Mouse (Mus musculus) stomach, embryonic 14.5 days (tissue): ENCODE data around the gene Ryr3. TPM values are rescaled to one million over a fixed set of nuclear protein-coding genes. Genes with fewer than 3 reads are reported as not detected.

Source experiments
- ATAC-seq: fragments of 200-750 bp; cut with Nextera tagmentation; 2 replicates; pipeline ENCODE4 v1.8.0; 2017; ENCODE audit warnings: low read depth, moderate TSS enrichment; ENCODE audit not compliant: insufficient number of reproducible peaks, insufficient read depth, low FRiP score
- H3K27ac ChIP-seq: fragments of 300-500 bp; sonication (generic); 2 replicates; pipeline ENCODE4 v1.5.1; 2014; ENCODE audit warnings: mild to moderate bottlenecking, low read length, moderate library complexity, mixed read lengths
- H3K27me3 ChIP-seq: fragments of 300-500 bp; sonication (generic); 2 replicates; pipeline ENCODE4 v1.6.1; 2014; ENCODE audit warnings: low read length, control low read depth, mixed read lengths; ENCODE audit not compliant: control insufficient read depth, insufficient read depth
- H3K36me3 ChIP-seq: fragments of 300-500 bp; sonication (generic); 2 replicates; pipeline ENCODE4 v1.6.1; 2014; ENCODE audit warnings: mild to moderate bottlenecking, control low read depth, low read length, moderate library complexity, mixed read lengths; ENCODE audit not compliant: control insufficient read depth, insufficient read depth
- H3K4me1 ChIP-seq: fragments of 300-500 bp; sonication (generic); 2 replicates; pipeline ENCODE4 v1.6.1; 2014; ENCODE audit warnings: low read length, control low read depth, mixed read lengths; ENCODE audit not compliant: control insufficient read depth, insufficient read depth
- H3K4me2 ChIP-seq: fragments of 300-500 bp; sonication (generic); replicated peaks from 2 replicates; pipeline ENCODE4 v1.6.1; 2014; ENCODE audit warnings: low read depth, low read length, control low read depth
- H3K4me3 ChIP-seq: fragments of 300-500 bp; sonication (generic); 2 replicates; pipeline ENCODE4 v1.5.1; 2014; ENCODE audit warnings: low read depth, low read length, control low read depth
- H3K9ac ChIP-seq: fragments of 300-500 bp; sonication (generic); replicated peaks from 2 replicates; pipeline ENCODE4 v1.6.1; 2014; ENCODE audit warnings: low read depth, mild to moderate bottlenecking, control low read depth, low read length, moderate library complexity, mixed read lengths
- H3K9me3 ChIP-seq: fragments of 300-500 bp; sonication (generic); 2 replicates; pipeline ENCODE4 v1.6.1; 2016; ENCODE audit warnings: low read depth, low read length, control low read depth; ENCODE audit not compliant: control insufficient read depth
- WGBS: fragments of 180-500 bp; shearing (Covaris S2); extraction: QIAGEN DNeasy Blood & Tissue Kit; methylation state at CpG from one replicate; pipeline ENCODE4 v1.1.7; 2014; 5-methylcytosine and 5-hydroxymethylcytosine counted together
- polyA plus RNA-seq: library from polyadenylated mRNA; unstranded; fragments of >200 nt; fragmentation: Nextera tagmentation; extraction: Ambion mirVana; gene quantifications from 2 replicates; pipeline ENCODE4 v1.2.1, GENCODE M21; 2014

Ryr3 gene
- polyA plus RNA-seq, 1 experiment from 2014 or later, result 10.8 TPM

DNA sequence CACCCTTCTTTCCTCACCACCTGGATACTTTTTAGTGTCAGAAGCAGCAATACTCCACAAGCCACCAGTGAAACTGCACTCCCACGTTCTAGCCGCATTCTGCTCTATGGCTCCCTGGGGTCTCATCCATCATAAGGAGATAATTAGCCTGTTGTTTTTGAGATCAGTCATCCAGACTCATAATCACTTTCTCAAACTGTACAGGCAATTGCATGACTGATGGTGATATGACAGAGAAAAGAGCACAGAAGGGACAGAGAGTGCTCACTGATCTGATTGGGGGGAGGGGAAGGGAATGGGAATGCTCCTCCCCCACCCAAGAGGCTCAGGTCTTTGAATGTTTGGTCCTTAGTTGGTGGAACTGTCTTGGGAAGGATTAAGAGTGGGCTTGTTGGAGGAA lies 397.8 kb downstream of the Ryr3 start:
- no peaks in the 10 kb centered on the region for H3K4me1 ChIP-seq
- 53% methylated on average over 2 of the region's 2 CpGs for WGBS
- H3K4me2 ChIP-seq, result no peak overlapping the region
- no peak overlapping the region for H3K27ac ChIP-seq
- H3K4me3 ChIP-seq, result no peak overlapping the region
- no peak overlapping the region for H3K9ac ChIP-seq
- H3K36me3 ChIP-seq, result no peaks in the 10 kb centered on the region
- ATAC-seq, result no peak
- no peaks in the 10 kb centered on the region for H3K27me3 ChIP-seq
- no peaks in the 10 kb centered on the region for H3K9me3 ChIP-seq

DNA sequence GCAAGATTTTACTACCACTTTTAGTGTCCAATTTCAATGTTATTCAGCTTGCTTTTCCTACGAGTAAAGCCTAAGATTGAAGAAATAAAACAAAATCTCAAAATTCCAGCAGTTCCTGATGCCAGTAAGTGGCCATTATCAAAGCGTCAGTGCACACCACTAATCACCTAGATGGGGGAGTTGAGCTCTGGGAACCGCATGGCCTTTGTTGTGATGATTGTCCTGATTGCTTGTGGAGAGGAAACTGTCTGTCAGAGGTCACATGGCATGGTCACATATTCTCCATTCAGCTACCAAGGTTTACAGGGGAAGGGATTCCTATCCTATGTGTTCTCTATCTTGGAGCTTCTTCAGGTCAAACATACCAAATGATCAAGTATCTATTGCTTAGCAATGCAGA lies 399.9 kb downstream of the Ryr3 start:
- Histone ChIP-seq H3K4me2 (no peak overlapping the region), H3K27ac (no peak overlapping the region), H3K9me3 (no peaks in the 10 kb centered on the region), H3K9ac (no peak overlapping the region), H3K4me3 (no peak overlapping the region), H3K36me3 (no peaks in the 10 kb centered on the region), H3K4me1 (no peaks in the 10 kb centered on the region), H3K27me3 (no peaks in the 10 kb centered on the region)
- no peak for ATAC-seq
- 59% methylated on average over 3 of the region's 3 CpGs for WGBS

DNA sequence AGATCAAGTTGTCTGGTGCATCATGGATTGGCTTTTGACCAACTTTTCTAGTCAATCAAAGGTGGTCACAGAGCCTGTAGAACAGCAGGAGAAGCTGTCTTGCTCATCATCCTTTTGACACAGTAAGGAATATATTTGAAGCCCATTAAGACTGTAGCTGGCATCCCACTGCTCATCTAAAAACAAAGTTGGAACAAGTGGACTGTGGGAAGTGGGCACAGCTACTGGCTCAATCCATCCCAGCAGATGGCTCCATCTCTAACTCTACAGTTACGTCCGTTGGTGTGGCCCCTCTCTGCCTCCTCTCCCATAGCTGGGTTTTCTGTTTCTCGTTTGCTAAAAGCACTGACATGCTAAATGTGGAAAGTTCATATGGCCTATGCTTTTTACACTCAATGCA lies 400.9 kb downstream of the Ryr3 start:
- Histone ChIP-seq H3K9ac (no peak overlapping the region), H3K4me1 (no peaks in the 10 kb centered on the region), H3K27me3 (no peaks in the 10 kb centered on the region), H3K4me2 (no peak overlapping the region), H3K27ac (no peak overlapping the region), H3K9me3 (no peaks in the 10 kb centered on the region), H3K36me3 (no peaks in the 10 kb centered on the region), H3K4me3 (no peak overlapping the region)
- 75% methylated on average over 3 of the region's 3 CpGs for WGBS
- no peak for ATAC-seq

DNA sequence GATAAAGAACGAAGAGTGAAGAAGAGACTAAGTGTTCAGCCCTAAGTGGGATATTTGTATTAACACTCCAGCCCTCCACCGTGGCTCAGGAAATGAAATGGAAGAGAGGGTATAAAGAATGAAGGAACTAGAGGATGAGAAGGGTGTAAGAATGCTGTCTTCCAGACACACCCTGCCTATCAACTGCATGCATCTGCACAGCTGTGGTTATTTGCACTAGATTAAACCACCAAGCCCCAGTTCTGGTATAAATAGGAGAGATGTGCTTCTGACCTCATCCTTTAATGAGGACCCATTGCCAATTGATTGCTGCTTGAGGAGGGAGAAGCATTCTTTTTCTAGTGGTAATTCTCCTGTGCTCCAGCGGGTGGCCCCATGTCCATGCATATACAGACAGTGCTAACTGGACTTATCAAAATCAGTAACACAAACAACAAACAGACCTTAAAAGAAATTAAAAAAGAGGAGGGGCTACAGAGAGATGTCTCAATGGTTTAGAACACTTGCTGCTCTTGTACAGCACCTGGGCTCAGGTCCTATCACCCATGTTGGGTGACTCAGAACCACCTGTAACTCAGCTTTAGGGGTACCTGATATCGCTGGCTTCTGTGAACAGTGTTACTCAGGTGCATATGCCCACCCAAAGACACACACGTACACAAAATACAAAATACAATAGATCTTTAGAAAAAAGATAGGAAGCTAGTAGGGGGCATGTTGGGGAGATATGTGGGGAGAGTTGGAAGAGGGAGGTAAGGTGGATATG lies 404.1 kb downstream of the Ryr3 start:
- no peak overlapping the region for H3K4me2 ChIP-seq
- no peak overlapping the region for H3K27ac ChIP-seq
- H3K4me1 ChIP-seq, result no peaks in the 10 kb centered on the region
- H3K9me3 ChIP-seq, result no peaks in the 10 kb centered on the region
- no peak overlapping the region for H3K9ac ChIP-seq
- ATAC-seq, result no peak
- no peak overlapping the region for H3K4me3 ChIP-seq
- no peaks in the 10 kb centered on the region for H3K27me3 ChIP-seq
- H3K36me3 ChIP-seq, result no peaks in the 10 kb centered on the region
- WGBS, result 70% methylated on average over 5 of the region's 5 CpGs

DNA sequence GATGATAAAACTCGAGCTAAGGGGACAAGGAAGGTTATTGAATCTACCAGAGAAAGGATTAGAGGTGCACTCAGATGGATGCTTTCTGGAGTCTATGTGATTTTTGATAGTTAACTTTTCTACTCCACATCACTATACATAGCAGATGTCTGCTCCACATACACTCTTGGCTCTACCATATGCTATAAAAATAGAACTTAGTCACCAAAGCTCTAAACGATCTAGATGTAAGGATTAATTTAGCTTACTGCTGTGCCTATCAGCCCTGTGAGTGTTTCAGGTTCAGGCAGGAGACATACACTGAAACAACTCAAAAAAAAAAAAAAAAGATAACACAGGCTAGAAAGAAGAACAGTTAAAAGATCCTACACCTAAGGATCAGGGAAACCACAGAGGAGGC lies 410.9 kb downstream of the Ryr3 start:
- no peak for ATAC-seq
- Histone ChIP-seq H3K4me1 (no peaks in the 10 kb centered on the region), H3K27me3 (no peaks in the 10 kb centered on the region), H3K4me3 (no peak overlapping the region), H3K27ac (no peak overlapping the region), H3K36me3 (no peaks in the 10 kb centered on the region), H3K9me3 (no peaks in the 10 kb centered on the region), H3K4me2 (no peak overlapping the region), H3K9ac (no peak overlapping the region)
- WGBS, result 70% methylated on average over 2 of the region's 2 CpGs

DNA sequence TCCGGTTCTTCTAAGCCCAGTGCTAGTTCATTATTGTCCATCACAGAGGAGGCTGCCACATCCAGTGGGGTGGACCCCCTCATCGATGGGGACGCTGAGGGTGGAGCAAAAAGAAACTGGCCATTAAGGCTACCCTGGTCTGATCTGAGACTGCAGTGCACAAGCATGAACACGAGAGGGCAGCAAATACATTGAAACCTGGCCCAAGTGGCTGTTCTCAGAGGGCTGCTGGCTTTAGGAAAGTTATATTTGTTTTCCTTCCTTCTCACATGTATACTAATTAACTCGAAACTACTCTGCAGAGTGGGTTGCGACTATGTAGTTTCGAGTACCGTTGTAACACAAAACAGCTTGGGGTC lies 416.9 kb downstream of the Ryr3 start:
- 0 out of 2 replicates have a peak, but pooled peaks have one; percentile 67 for ATAC-seq
- Histone ChIP-seq H3K9me3 (no peaks in the 10 kb centered on the region), H3K4me3 (no peak overlapping the region), H3K27ac (no peak overlapping the region), H3K9ac (no peak overlapping the region), H3K36me3 (no peaks in the 10 kb centered on the region), H3K4me1 (no peaks in the 10 kb centered on the region), H3K4me2 (no peak overlapping the region), H3K27me3 (no peaks in the 10 kb centered on the region)
- WGBS, result 16% methylated on average over 8 of the region's 8 CpGs

DNA sequence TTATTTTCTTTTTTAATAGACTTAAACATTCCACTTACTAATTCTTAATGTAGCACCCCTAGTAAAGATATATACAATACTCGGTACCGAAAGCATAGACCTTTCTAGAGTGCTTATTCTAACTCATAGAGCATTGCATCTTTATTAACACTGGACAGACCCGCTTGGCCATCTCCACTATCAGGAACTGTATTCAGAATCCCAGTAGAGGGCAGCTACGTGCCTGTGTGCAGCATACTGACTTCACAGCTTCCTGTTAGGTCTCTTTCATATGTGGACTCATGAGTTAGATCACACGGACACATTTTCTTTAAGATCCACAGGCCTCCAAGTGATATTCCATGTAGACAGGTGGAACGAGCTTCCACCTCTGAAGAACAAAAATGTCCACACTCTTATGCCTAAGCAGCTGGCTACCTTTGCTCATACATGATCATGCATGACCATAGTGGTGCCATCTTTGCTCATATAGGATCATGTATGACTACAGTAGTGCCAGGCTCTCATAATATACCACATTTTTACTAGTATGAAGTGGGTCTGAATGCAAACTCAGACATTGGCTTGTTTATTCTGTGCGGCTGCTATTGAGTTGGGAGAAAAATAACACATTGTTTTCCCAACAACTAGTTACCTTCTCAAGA lies 417.4 kb downstream of the Ryr3 start:
- Histone ChIP-seq H3K9ac (no peak overlapping the region), H3K36me3 (no peaks in the 10 kb centered on the region), H3K4me3 (no peak overlapping the region), H3K9me3 (no peaks in the 10 kb centered on the region), H3K4me2 (no peak overlapping the region), H3K27ac (no peak overlapping the region), H3K4me1 (no peaks in the 10 kb centered on the region), H3K27me3 (no peaks in the 10 kb centered on the region)
- 86% methylated on average over 7 of the region's 7 CpGs for WGBS
- no peak for ATAC-seq

DNA sequence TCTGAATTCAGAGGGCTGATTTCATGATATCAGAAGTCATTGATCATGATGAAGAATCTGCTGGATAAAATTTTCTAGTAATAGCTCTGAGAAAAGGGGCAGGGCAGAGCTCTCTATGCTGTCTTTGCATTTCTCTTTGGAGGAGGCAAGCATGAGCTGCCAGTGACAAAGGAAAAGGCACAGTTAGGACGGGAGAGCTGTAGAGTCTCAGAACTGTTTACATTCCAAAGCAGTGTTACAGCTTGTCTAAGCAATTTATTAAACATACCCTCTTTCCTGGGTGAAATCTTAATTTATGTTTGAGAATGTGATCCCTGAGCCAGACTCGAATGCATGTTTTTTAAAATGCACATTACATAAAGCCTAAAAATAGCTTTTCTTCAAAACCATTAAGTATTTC lies 435.3 kb downstream of the Ryr3 start:
- Histone ChIP-seq H3K4me2 (no peak overlapping the region), H3K9ac (no peak overlapping the region), H3K4me3 (no peak overlapping the region), H3K9me3 (no peaks in the 10 kb centered on the region), H3K4me1 (no peaks in the 10 kb centered on the region; the same call in 1 of the 2 replicates), H3K27me3 (no peaks in the 10 kb centered on the region), H3K36me3 (no peaks in the 10 kb centered on the region; the same call in 1 of the 2 replicates), H3K27ac (peak overlapping the region; percentile 41; the same call in 1 of the 2 replicates)
- 12% methylated on average over 2 of the region's 2 CpGs for WGBS
- no peak for ATAC-seq
